Mouse (Mus musculus) MEL-GATA-1-ER (cell line): ENCODE results near the gene Tmem110.
A peak's percentile ranks its signal among the peaks of the same experiment; 100 is the strongest.

Experiments used
- DNase-seq: peaks from one replicate; pipeline ENCODE4 v3.0.0-alpha.2; 2012; ENCODE audit warnings: low read depth; ENCODE audit errors: extremely low read depth

The Tmem110 gene

GRCm38 (mm10) chr14:30862368-30862767, 37.0 kb downstream of the Tmem110 start:
- no peak for DNase-seq

GRCm38 (mm10) chr14:30865311-30865710, 39.9 kb downstream of the Tmem110 start:
- no peak for DNase-seq

- peak; percentile 37 for DNase-seq
Measured at GRCm38 (mm10) chr14:30867042-30867441, 41.7 kb downstream of the Tmem110 start.

GRCm38 (mm10) chr14:30868826-30869225, 43.4 kb downstream of the Tmem110 start:
- no peak for DNase-seq

- no peak for DNase-seq
Measured at GRCm38 (mm10) chr14:30869391-30869801, 44.0 kb downstream of the Tmem110 start.

- no peak for DNase-seq
Measured at GRCm38 (mm10) chr14:30870206-30871147, 45.1 kb downstream of the Tmem110 start.

- no peak for DNase-seq
Measured at GRCm38 (mm10) chr14:30874095-30874700, 48.8 kb downstream of the Tmem110 start.

- no peak for DNase-seq
Measured at GRCm38 (mm10) chr14:30875130-30875865, 49.9 kb downstream of the Tmem110 start.

GRCm38 (mm10) chr14:30875955-30876354, 50.6 kb downstream of the Tmem110 start:
- DNase-seq, result no peak

GRCm38 (mm10) chr14:30876451-30876850, 51.1 kb downstream of the Tmem110 start:
- no peak for DNase-seq

- DNase-seq, result no peak
Measured at GRCm38 (mm10) chr14:30877827-30878226, 52.4 kb downstream of the Tmem110 start.

GRCm38 (mm10) chr14:30878958-30879571, 53.7 kb downstream of the Tmem110 start, which contains the start of gene Mustn1:
Gene Mustn1, plus strand, starts transcription at chr14:30879200.
- DNase-seq, result no peak

GRCm38 (mm10) chr14:30879794-30880193, 54.4 kb downstream of the Tmem110 start:
- DNase-seq, result no peak

GRCm38 (mm10) chr14:30880251-30880650, 54.9 kb downstream of the Tmem110 start:
- no peak for DNase-seq

- peak; percentile 29 for DNase-seq
Measured at GRCm38 (mm10) chr14:30880811-30881717, 55.7 kb downstream of the Tmem110 start.

- DNase-seq, result no peak
Measured at GRCm38 (mm10) chr14:30881718-30882108, 56.3 kb downstream of the Tmem110 start.

- no peak for DNase-seq
Measured at GRCm38 (mm10) chr14:30885298-30885697, 59.9 kb downstream of the Tmem110 start.

GRCm38 (mm10) chr14:30886204-30886603, 60.8 kb downstream of the Tmem110 start, which contains the start of gene Itih4:
Gene Itih4, plus strand, starts transcription at chr14:30886476.
- DNase-seq, result no peak

- DNase-seq, result no peak
Measured at GRCm38 (mm10) chr14:30888271-30888732, 62.9 kb downstream of the Tmem110 start.

GRCm38 (mm10) chr14:30899972-30900371, 74.6 kb downstream of the Tmem110 start:
- DNase-seq, result no peak
